Mouse (Mus musculus) lung, adult 2 months (tissue): Measurements from ENCODE around the gene Theg. TPM values are rescaled to one million over a fixed set of nuclear protein-coding genes. Genes with fewer than 3 reads are reported as not detected.

Experiments used
- DNase-seq: peaks from one replicate; pipeline ENCODE4 v3.0.0; 2022
- H3K4me1 ChIP-seq: fragments of 200-500 bp; 2 replicates; pipeline ENCODE4 v1.6.1; 2011; ENCODE audit warnings: low read length; ENCODE audit not compliant: control insufficient read depth, insufficient read depth
- H3K4me3 ChIP-seq: fragments of 200-500 bp; replicated peaks from 2 replicates; pipeline ENCODE3; 2011; ENCODE audit warnings: low read depth, mild to moderate bottlenecking, control low read depth, low read length; ENCODE audit errors: extremely low read depth
- CTCF ChIP-seq: fragments of 200-500 bp; IDR thresholded peaks from 2 replicates; pipeline ENCODE4 v1.5.1; 2011; ENCODE audit warnings: mild to moderate bottlenecking, low read length, control low read depth; ENCODE audit not compliant: insufficient read depth
- POLR2A ChIP-seq: fragments of 200-500 bp; IDR thresholded peaks from 2 replicates; pipeline ENCODE4 v1.6.1; 2011; ENCODE audit warnings: low read depth, mild to moderate bottlenecking, control low read depth, low read length, borderline replicate concordance; ENCODE audit errors: extremely low read depth
- WGBS: fragments of 180-500 bp; shearing (Covaris S2); methylation state at CpG from one replicate; pipeline ENCODE4 v1.1.7; 2018; 5-methylcytosine and 5-hydroxymethylcytosine counted together
- polyA plus RNA-seq: library from polyadenylated mRNA; depleted of rRNA; stranded (reverse); fragments of >200 nt; gene quantifications from 2 replicates; pipeline ENCODE4 v1.2.3, GENCODE M21; 2012

Gene Theg
- polyA plus RNA-seq, 1 experiment = not detected

GRCm38 (mm10) chr10:79552531-79552930, 34.6 kb downstream of the Theg start:
- WGBS = 82% methylated on average over 8 of the region's 8 CpGs
- Histone ChIP-seq H3K4me3 (no peak overlapping the region), H3K4me1 (peaks cover 8% of the 10 kb centered on the region; the same call in 1 of the 2 replicates)
- no peak for DNase-seq
- TF ChIP-seq POLR2A (no peak), CTCF (no peak)

- TF ChIP-seq POLR2A = no peak
- TF ChIP-seq CTCF = no peak
- WGBS = 61% methylated on average over 9 of the region's 9 CpGs
- no peak for DNase-seq
- H3K4me3 ChIP-seq = no peak overlapping the region
- peaks cover 8% of the 10 kb centered on the region; the same call in 1 of the 2 replicates for H3K4me1 ChIP-seq
These were observed 36.8 kb downstream of the Theg start for GRCm38 (mm10) chr10:79550366-79550765.

- Histone ChIP-seq H3K4me3 (no peak overlapping the region), H3K4me1 (peaks cover 7% of the 10 kb centered on the region; the same call in 1 of the 2 replicates)
- DNase-seq = no peak
- WGBS = 94% methylated on average over 18 of the region's 18 CpGs
- TF ChIP-seq POLR2A = no peak
- no peak for TF ChIP-seq CTCF
These were observed 38.0 kb downstream of the Theg start for GRCm38 (mm10) chr10:79548971-79549723.

- Histone ChIP-seq H3K4me3 (no peak overlapping the region), H3K4me1 (peaks cover under 1% of the 10 kb centered on the region; the same call in 1 of the 2 replicates)
- no peak for DNase-seq
- TF ChIP-seq POLR2A (no peak), CTCF (no peak)
- WGBS = 84% methylated on average over 5 of the region's 5 CpGs
These were observed 38.6 kb downstream of the Theg start for GRCm38 (mm10) chr10:79548546-79548945.

GRCm38 (mm10) chr10:79547148-79547675, 39.9 kb downstream of the Theg start:
- no peaks in the 10 kb centered on the region for H3K4me1 ChIP-seq
- no peak for TF ChIP-seq POLR2A
- no peak for TF ChIP-seq CTCF
- 64% methylated on average over 5 of the region's 5 CpGs for WGBS
- DNase-seq = no peak
- H3K4me3 ChIP-seq = no peak overlapping the region

- TF ChIP-seq POLR2A (no peak), CTCF (no peak)
- WGBS = 91% methylated on average over 11 of the region's 11 CpGs
- Histone ChIP-seq H3K4me1 (no peaks in the 10 kb centered on the region), H3K4me3 (no peak overlapping the region)
- DNase-seq = no peak
These were observed 40.6 kb downstream of the Theg start for GRCm38 (mm10) chr10:79546483-79546882.

GRCm38 (mm10) chr10:79545891-79546290, 41.2 kb downstream of the Theg start:
- Histone ChIP-seq H3K4me1 (no peaks in the 10 kb centered on the region), H3K4me3 (no peak overlapping the region)
- 90% methylated on average over 12 of the region's 12 CpGs for WGBS
- no peak for TF ChIP-seq CTCF
- TF ChIP-seq POLR2A = no peak
- DNase-seq = no peak

- DNase-seq = no peak
- TF ChIP-seq CTCF (no peak), POLR2A (no peak)
- 92% methylated on average over 5 of the region's 5 CpGs for WGBS
- Histone ChIP-seq H3K4me1 (no peaks in the 10 kb centered on the region), H3K4me3 (no peak overlapping the region)
These were observed 42.5 kb downstream of the Theg start for GRCm38 (mm10) chr10:79544631-79545030.

- TF ChIP-seq POLR2A = no peak
- TF ChIP-seq CTCF = no peak
- Histone ChIP-seq H3K4me1 (no peaks in the 10 kb centered on the region; the same call in 1 of the 2 replicates), H3K4me3 (no peak overlapping the region)
- no peak for DNase-seq
- WGBS = 79% methylated on average over 9 of the region's 9 CpGs
These were observed 43.1 kb downstream of the Theg start for GRCm38 (mm10) chr10:79543884-79544597.
